Mouse (Mus musculus) myocyte (in vitro differentiated cells): ENCODE measurements at regions not wholly inside any gene's neighbourhood (a gene's known extent, or its start where the extent isn't known, plus 50 kb on each side); places are given as distances from the start of the nearest gene placed in this dataset.

Experiments used
- CEBPB ChIP-seq: IDR thresholded peaks from 2 replicates; pipeline ENCODE4 v1.6.1; 2011; ENCODE audit warnings: mild to moderate bottlenecking, moderate library complexity; ENCODE audit not compliant: poor library complexity, insufficient read depth, severe bottlenecking
- E2F4 ChIP-seq: IDR thresholded peaks from one replicate; pipeline ENCODE4 v1.6.1; 2011; ENCODE audit warnings: mild to moderate bottlenecking, control low read depth, moderate library complexity; ENCODE audit not compliant: insufficient read depth
- MAX ChIP-seq: IDR thresholded peaks from one replicate; pipeline ENCODE4 v1.6.1; 2011; ENCODE audit warnings: low read depth, mild to moderate bottlenecking, control low read depth
- MYOD1 ChIP-seq, 3 experiments: IDR thresholded peaks; one replicate each; pipeline ENCODE4 v1.6.1; 2011; ENCODE audit warnings: control low read depth in 2 of 3, low read depth in 2 of 3, mild to moderate bottlenecking in 2 of 3, moderate library complexity in 1 of 3; ENCODE audit not compliant: insufficient read length in 2 of 3, control insufficient read depth in 1 of 3
- MYOG ChIP-seq, 3 experiments: IDR thresholded peaks; one replicate each; pipeline ENCODE4 v1.6.1; 2011; ENCODE audit warnings: control low read depth in 2 of 3, low read depth in 2 of 3, mild to moderate bottlenecking in 2 of 3; ENCODE audit not compliant: insufficient read length in 2 of 3, control insufficient read depth in 1 of 3, insufficient read depth in 1 of 3
- POLR2A ChIP-seq: IDR thresholded peaks from one replicate; pipeline ENCODE4 v1.6.1; 2011; ENCODE audit warnings: low read depth, mild to moderate bottlenecking, control low read depth, moderate library complexity; ENCODE audit not compliant: insufficient read length
- SRF ChIP-seq: IDR thresholded peaks from one replicate; pipeline ENCODE4 v1.6.1; 2011; ENCODE audit warnings: low read depth; ENCODE audit not compliant: control insufficient read depth, insufficient read length
- TCF12 ChIP-seq: IDR thresholded peaks from one replicate; pipeline ENCODE4 v1.6.1; 2011; ENCODE audit warnings: mild to moderate bottlenecking, control low read depth; ENCODE audit not compliant: poor library complexity, insufficient read depth, severe bottlenecking
- TCF3 ChIP-seq: IDR thresholded peaks from one replicate; pipeline ENCODE4 v1.6.1; 2011; ENCODE audit warnings: low read depth, control low read depth; ENCODE audit not compliant: insufficient read length

DNA sequence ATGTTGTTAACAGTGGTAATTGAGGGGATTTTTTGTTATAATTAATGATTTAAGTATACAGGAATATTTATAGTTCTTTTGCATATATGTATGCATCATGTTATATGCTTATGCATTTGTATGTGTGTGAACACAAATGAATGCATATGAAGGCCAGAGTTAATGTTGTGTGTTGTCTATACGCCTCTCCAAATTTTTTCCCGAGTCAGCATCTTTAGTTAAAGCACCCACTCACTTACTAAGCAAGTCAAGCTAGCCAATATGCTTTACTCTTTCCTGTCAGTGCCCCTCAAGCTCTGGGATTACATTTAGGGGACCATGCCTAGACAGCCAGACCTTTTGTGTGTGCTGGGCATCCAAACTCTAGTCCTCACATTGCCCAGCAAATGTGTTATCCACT, 315.3 kb upstream of the Klf6 start:
- TF ChIP-seq TCF12, result no peak
- TF ChIP-seq MAX, result no peak
- TF ChIP-seq E2F4, result no peak
- TF ChIP-seq CEBPB, result no peak
- TF ChIP-seq POLR2A, result no peak
- no peak for TF ChIP-seq MYOD1 (IDR thresholded peaks at IDR 0.05; ENCODE audit: control insufficient read depth in 1 of 3, insufficient read length in 2 of 3, low read depth in 2 of 3)
- TF ChIP-seq MYOG (IDR thresholded peaks at IDR 0.05; ENCODE audit: control insufficient read depth in 1 of 3, insufficient read depth in 1 of 3, insufficient read length in 2 of 3, low read depth in 2 of 3), result no peak
- no peak for TF ChIP-seq SRF
- TF ChIP-seq TCF3, result no peak
